19 mouse cellular contexts compared by ENCODE assay signal in genomic region chr4:125700331-125700730, GRCm38 (mm10).
DNase-seq lines count a peak whose midpoint lies in the region; TF ChIP-seq lines count a peak whose summit lies in the region.
"Had no signal": no experiment of that assay in that cellular context is flagged by ENCODE, and none has a peak within 500 bp of the region (broad histone marks: within the 10 kb centered on the region; RNA-seq: fewer than 3 reads in every experiment).

No protein-coding gene starts in this region.

- 72% methylated on average over 8 of the region's 8 CpGs for WGBS in thymus, adult 2 months

- H3K4me1 ChIP-seq in thymus, adult 2 months (replicated peaks; ENCODE audit: control insufficient read depth, insufficient read depth, low read length): no peaks in the 10 kb centered on the region

- TF ChIP-seq CTCF in thymus, adult 2 months (IDR thresholded peaks at IDR 0.05; ENCODE audit: borderline replicate concordance, control insufficient read depth, extremely low read depth, insufficient read depth, low read length, poor library complexity): no peak

- no peak for TF ChIP-seq POLR2A in thymus, adult 2 months (IDR thresholded peaks at IDR 0.05; ENCODE audit: control insufficient read depth, extremely low read depth, insufficient read depth, low read length, poor library complexity)

- H3K4me3 ChIP-seq in thymus, adult 2 months (ENCODE audit: control insufficient read depth, insufficient read depth, low read length): no peak overlapping the region
- H3K4me3 ChIP-seq: embryonic facial prominence, embryonic 13.5 days; heart, embryonic 13.5 days; hindbrain, embryonic 15.5 days; neural tube, embryonic 12.5 days had no signal

- H3K27ac ChIP-seq in thymus, adult 2 months (ENCODE audit: control insufficient read depth, insufficient read depth, low read length): no peak overlapping the region
- H3K27ac ChIP-seq: embryonic facial prominence, embryonic 13.5 days; heart, embryonic 13.5 days; hindbrain, embryonic 15.5 days; kidney, postnatal 0 days; neural tube, embryonic 12.5 days had no signal

- H3K27me3 ChIP-seq in thymus, adult 2 months (ENCODE audit: control insufficient read depth, insufficient read depth, low read length): no peaks in the 10 kb centered on the region
- H3K27me3 ChIP-seq: Patski had no signal

- DNase-seq in cerebellum, postnatal 14 days: peak; percentile 61 to 75
- no peak for DNase-seq in cerebellum, adult 8-10 months
- peak; percentile 6 for DNase-seq in kidney, postnatal 14 days
- no peak for DNase-seq in kidney, adult 11 months
- DNase-seq in right cerebral cortex, postnatal 4 days: peak; percentile 54
- no peak for DNase-seq in right cerebral cortex, adult 18-20 months
- DNase-seq in thymus, adult 2 months: no peak
- DNase-seq: cerebellum, adult 9-10 months; gastrocnemius, postnatal 14 days; heart, adult 18-20 months; lung, adult 18-20 months; lung, postnatal 36 days; thymus, postnatal 36 days had no signal

- H3K36me3 ChIP-seq in thymus, adult 2 months (ENCODE audit: control insufficient read depth, insufficient read depth, low read length): no peaks in the 10 kb centered on the region
- H3K36me3 ChIP-seq: embryonic facial prominence, embryonic 13.5 days; heart, embryonic 13.5 days; hindbrain, embryonic 15.5 days; neural tube, embryonic 12.5 days had no signal

Comparison
In these comparisons a context has a peak if more than half of its experiments do, and no peak if none do; other contexts are left out.
1. DNase-seq: peak in cerebellum, postnatal 14 days (2 of 2), kidney, postnatal 14 days (single experiment) and right cerebral cortex, postnatal 4 days (single experiment); none in cerebellum, adult 8-10 months (single experiment), kidney, adult 11 months (single experiment), right cerebral cortex, adult 18-20 months (single experiment) and thymus, adult 2 months (single experiment).